Mouse (Mus musculus) ovary, postnatal 14 days (tissue): ENCODE results near the gene Nrk.
A peak's percentile ranks its signal among the peaks of the same experiment; 100 is the strongest.

Source experiments
- DNase-seq: peaks from one replicate; pipeline ENCODE4 v3.0.0; 2022; ENCODE audit warnings: low spot score

Gene Nrk

GRCm38 (mm10) chrX:138914041-138914776 is at the start of gene Nrk:
Gene Nrk, plus strand, starts transcription at chrX:138914430.
- peak; percentile 3 for DNase-seq

- DNase-seq = no peak
These were observed 864 bp upstream of the Nrk start for GRCm38 (mm10) chrX:138913366-138913765.

- DNase-seq = no peak
These were observed 516 bp downstream of the Nrk start for GRCm38 (mm10) chrX:138914777-138915114.

GRCm38 (mm10) chrX:138919030-138919429 is 4.8 kb downstream of the Nrk start:
- no peak for DNase-seq

GRCm38 (mm10) chrX:138943905-138944304 is 29.7 kb downstream of the Nrk start:
- no peak for DNase-seq

- DNase-seq = no peak
These were observed 46.5 kb downstream of the Nrk start for GRCm38 (mm10) chrX:138960713-138961112.

- DNase-seq = no peak
These were observed 64.3 kb downstream of the Nrk start for GRCm38 (mm10) chrX:138978501-138978900.

- DNase-seq = no peak
These were observed 65.0 kb downstream of the Nrk start for GRCm38 (mm10) chrX:138979249-138979648.

- DNase-seq = no peak
These were observed 100.3 kb downstream of the Nrk start for GRCm38 (mm10) chrX:139014524-139014923.

- no peak for DNase-seq
These were observed 102.3 kb downstream of the Nrk start for GRCm38 (mm10) chrX:139016540-139016939.

GRCm38 (mm10) chrX:139026532-139027097 is 112.4 kb downstream of the Nrk start:
- no peak for DNase-seq

- no peak for DNase-seq
These were observed 113.1 kb downstream of the Nrk start for GRCm38 (mm10) chrX:139027296-139027695.

GRCm38 (mm10) chrX:139027909-139028308 is 113.7 kb downstream of the Nrk start:
- DNase-seq = no peak

GRCm38 (mm10) chrX:139037666-139038065 is 123.4 kb downstream of the Nrk start:
- DNase-seq = no peak

GRCm38 (mm10) chrX:139039314-139039713 is 125.1 kb downstream of the Nrk start:
- no peak for DNase-seq

- DNase-seq = no peak
These were observed 126.9 kb downstream of the Nrk start for GRCm38 (mm10) chrX:139041148-139041547.

GRCm38 (mm10) chrX:139051976-139052375 is 137.7 kb downstream of the Nrk start:
- DNase-seq = no peak

GRCm38 (mm10) chrX:139053149-139053548 is 138.9 kb downstream of the Nrk start:
- no peak for DNase-seq
